Mouse (Mus musculus) urinary bladder, postnatal 4 days (tissue): Measurements from ENCODE around the gene Gm43191.
"Not testable (repeated sequence)": the region's sequence is repeated elsewhere in the genome, so short reads cannot be mapped to it uniquely, and the experiment has no call there.

Experiments
- DNase-seq, 2 experiments: peaks; one replicate each; pipeline ENCODE4 v3.0.0; 2021 to 2022; ENCODE audit warnings: low spot score in 2 of 2

Gene Gm43191

GRCm38 (mm10) chr3:116661870-116662414, 19.1 kb downstream of the Gm43191 start:
- peak in 1 of 2 experiments; percentile 59 for DNase-seq

GRCm38 (mm10) chr3:116661288-116661869, 19.7 kb downstream of the Gm43191 start:
- no peak for DNase-seq

- DNase-seq: no peak
These were observed 21.1 kb downstream of the Gm43191 start for GRCm38 (mm10) chr3:116659856-116660430.

GRCm38 (mm10) chr3:116658928-116659565, 22.0 kb downstream of the Gm43191 start:
- DNase-seq: no peak

- DNase-seq: no peak
These were observed 24.7 kb downstream of the Gm43191 start for GRCm38 (mm10) chr3:116656184-116656965.

GRCm38 (mm10) chr3:116654051-116654450, 27.0 kb downstream of the Gm43191 start:
- DNase-seq: not testable (repeated sequence)

- DNase-seq: no peak
These were observed 27.6 kb downstream of the Gm43191 start for GRCm38 (mm10) chr3:116653278-116653945.

- DNase-seq: no peak
These were observed 29.0 kb downstream of the Gm43191 start for GRCm38 (mm10) chr3:116652033-116652446.

GRCm38 (mm10) chr3:116650698-116651097, 30.4 kb downstream of the Gm43191 start:
- DNase-seq: no peak

- no peak for DNase-seq
These were observed 32.3 kb downstream of the Gm43191 start for GRCm38 (mm10) chr3:116648805-116649204.

GRCm38 (mm10) chr3:116646387-116646786, 34.7 kb downstream of the Gm43191 start:
- no peak for DNase-seq

GRCm38 (mm10) chr3:116642373-116642772, 38.7 kb downstream of the Gm43191 start:
- no peak for DNase-seq

GRCm38 (mm10) chr3:116641811-116642371, 39.2 kb downstream of the Gm43191 start:
- DNase-seq: no peak

- no peak for DNase-seq
These were observed 41.0 kb downstream of the Gm43191 start for GRCm38 (mm10) chr3:116640024-116640423.

GRCm38 (mm10) chr3:116638572-116638971, 42.5 kb downstream of the Gm43191 start:
- no peak for DNase-seq

GRCm38 (mm10) chr3:116637693-116638476, 43.2 kb downstream of the Gm43191 start:
- DNase-seq: no peak

GRCm38 (mm10) chr3:116635799-116636198, 45.3 kb downstream of the Gm43191 start:
- no peak for DNase-seq

GRCm38 (mm10) chr3:116634853-116635252, 46.2 kb downstream of the Gm43191 start:
- no peak for DNase-seq

GRCm38 (mm10) chr3:116634091-116634490, 47.0 kb downstream of the Gm43191 start:
- no peak for DNase-seq

GRCm38 (mm10) chr3:116632971-116633370, 48.1 kb downstream of the Gm43191 start:
- DNase-seq: no peak
